Mouse (Mus musculus) MEL (cell line): Measurements from ENCODE around the gene Mybphl. TPM values are rescaled to one million over a fixed set of nuclear protein-coding genes. Genes with fewer than 3 reads are reported as not detected.

Source experiments
- DNase-seq: peaks from one replicate; pipeline ENCODE4 v3.0.0; 2011; ENCODE audit warnings: low read depth, low spot score
- H3K27ac ChIP-seq: 2 replicates; pipeline ENCODE4 v1.5.1; 2012; ENCODE audit warnings: low read depth, mild to moderate bottlenecking, control low read depth, low read length, moderate library complexity; ENCODE audit not compliant: control insufficient read depth
- H3K27me3 ChIP-seq, 2 experiments: fragments of 150-350 bp in 1 of 2; sonication (generic) in 1 of 2; 2 replicates each; pipeline ENCODE4 v1.6.1; 2012; ENCODE audit warnings: low read length in 2 of 2, mild to moderate bottlenecking in 2 of 2, improper control_type of control experiment in 1 of 2, moderate library complexity in 1 of 2; ENCODE audit not compliant: insufficient read depth in 2 of 2, control insufficient read depth in 1 of 2
- H3K36me3 ChIP-seq, 2 experiments: 2 replicates each; pipeline ENCODE4 v1.6.1; 2012 to 2014; ENCODE audit warnings: low read length in 2 of 2, improper control_type of control experiment in 1 of 2, inconsistent platforms in 1 of 2, mild to moderate bottlenecking in 1 of 2; ENCODE audit not compliant: insufficient read depth in 2 of 2, control insufficient read depth in 1 of 2
- H3K4me1 ChIP-seq, 2 experiments: fragments of 150-350 bp in 1 of 2; sonication (generic) in 1 of 2; 2 replicates each; pipeline ENCODE4 v1.6.1; 2012; ENCODE audit warnings: low read length in 2 of 2, improper control_type of control experiment in 1 of 2, mild to moderate bottlenecking in 1 of 2; ENCODE audit not compliant: insufficient read depth in 2 of 2, control insufficient read depth in 1 of 2
- H3K4me3 ChIP-seq, 2 experiments: fragments of 150-350 bp in 1 of 2; sonication (generic) in 1 of 2; 2 replicates each; pipeline ENCODE4 v1.5.1; 2012; ENCODE audit warnings: low read depth in 2 of 2, low read length in 2 of 2, mild to moderate bottlenecking in 2 of 2, moderate library complexity in 2 of 2, control low read depth in 1 of 2, improper control_type of control experiment in 1 of 2; ENCODE audit not compliant: control insufficient read depth in 1 of 2, insufficient read depth in 1 of 2
- H3K79me2 ChIP-seq: 2 replicates; pipeline ENCODE4 v1.6.1; 2012; ENCODE audit warnings: mild to moderate bottlenecking, low read length, moderate library complexity; ENCODE audit not compliant: control insufficient read depth, poor library complexity, insufficient read depth
- H3K9ac ChIP-seq: 2 replicates; pipeline ENCODE4 v1.6.1; 2012; ENCODE audit warnings: low read depth, mild to moderate bottlenecking, control low read depth, low read length, moderate library complexity; ENCODE audit not compliant: control insufficient read depth, poor library complexity, severe bottlenecking
- H3K9me3 ChIP-seq: fragments of 150-350 bp; sonication (generic); replicated peaks from 2 replicates; pipeline ENCODE4 v1.6.1; 2012; ENCODE audit warnings: mild to moderate bottlenecking, low read length, improper control_type of control experiment, moderate library complexity; ENCODE audit not compliant: insufficient read depth
- CTCF ChIP-seq, 3 experiments: IDR thresholded peaks in 2 of 3; conservative IDR thresholded peaks in 1 of 3; 2 replicates each; pipeline ENCODE4 v1.5.1; 2011 to 2012; ENCODE audit warnings: low read length in 3 of 3, low read depth in 2 of 3, mild to moderate bottlenecking in 2 of 3, improper control_type of control experiment in 1 of 3, inconsistent platforms in 1 of 3, mixed read lengths in 1 of 3, moderate library complexity in 1 of 3; ENCODE audit not compliant: control insufficient read depth in 1 of 3, insufficient read depth in 1 of 3, poor library complexity in 1 of 3, severe bottlenecking in 1 of 3
- E2F4 ChIP-seq: IDR thresholded peaks from 2 replicates; pipeline ENCODE4 v1.6.1; 2011; ENCODE audit warnings: low read depth, low read length, improper control_type of control experiment, borderline replicate concordance
- EP300 ChIP-seq, 2 experiments: IDR thresholded peaks; 2 replicates each; pipeline ENCODE4 v1.6.1; 2011; ENCODE audit warnings: improper control_type of control experiment in 2 of 2, low read length in 2 of 2, low read depth in 1 of 2, mild to moderate bottlenecking in 1 of 2
- ETS1 ChIP-seq: IDR thresholded peaks from 2 replicates; pipeline ENCODE4 v1.6.1; 2012; ENCODE audit warnings: low read depth, mild to moderate bottlenecking, inconsistent platforms, low read length, improper control_type of control experiment, moderate library complexity
- GABPA ChIP-seq: IDR thresholded peaks from 2 replicates; pipeline ENCODE4 v1.6.1; 2012; ENCODE audit warnings: low read depth, mild to moderate bottlenecking, inconsistent platforms, low read length, improper control_type of control experiment, moderate library complexity
- GATA1 ChIP-seq: IDR thresholded peaks from 2 replicates; pipeline ENCODE4 v1.6.1; 2011; ENCODE audit warnings: low read depth, low read length, improper control_type of control experiment
- JUND ChIP-seq: IDR thresholded peaks from 2 replicates; pipeline ENCODE4 v1.6.1; 2011; ENCODE audit warnings: low read depth, mild to moderate bottlenecking, improper control_type of control experiment, low read length
- KAT2A ChIP-seq: conservative IDR thresholded peaks from 2 replicates; pipeline ENCODE4 v1.6.1; 2012; ENCODE audit warnings: low read depth, low read length, improper control_type of control experiment, inconsistent platforms
- MEF2A ChIP-seq: IDR thresholded peaks from 2 replicates; pipeline ENCODE4 v1.6.1; 2014; ENCODE audit warnings: low read depth, mild to moderate bottlenecking, inconsistent platforms, low read length, improper control_type of control experiment; ENCODE audit not compliant: poor library complexity, insufficient replicate concordance, severe bottlenecking; ENCODE audit errors: extremely low read depth
- MXI1 ChIP-seq: IDR thresholded peaks from 2 replicates; pipeline ENCODE4 v1.6.1; 2011; ENCODE audit warnings: mild to moderate bottlenecking, low read depth, low read length, improper control_type of control experiment
- MYB ChIP-seq: IDR thresholded peaks from 2 replicates; pipeline ENCODE4 v1.6.1; 2011; ENCODE audit warnings: mild to moderate bottlenecking, low read depth, low read length, improper control_type of control experiment
- MYC ChIP-seq: IDR thresholded peaks from 2 replicates; pipeline ENCODE4 v1.6.1; 2011; ENCODE audit warnings: low read depth, mild to moderate bottlenecking, low read length, improper control_type of control experiment, moderate library complexity
- RCOR1 ChIP-seq: IDR thresholded peaks from 2 replicates; pipeline ENCODE4 v1.6.1; 2012; ENCODE audit warnings: low read depth, mild to moderate bottlenecking, inconsistent platforms, low read length, improper control_type of control experiment
- SIN3A ChIP-seq: IDR thresholded peaks from 2 replicates; pipeline ENCODE4 v1.6.1; 2012; ENCODE audit warnings: low read length, improper control_type of control experiment, inconsistent platforms
- USF2 ChIP-seq, 2 experiments: IDR thresholded peaks; 2 replicates each; pipeline ENCODE4 v1.6.1; 2011 to 2012; ENCODE audit warnings: improper control_type of control experiment in 2 of 2, low read length in 2 of 2, borderline replicate concordance in 1 of 2, inconsistent platforms in 1 of 2, low read depth in 1 of 2, mild to moderate bottlenecking in 1 of 2; ENCODE audit not compliant: insufficient read depth in 1 of 2
- polyA plus RNA-seq, 2 experiments: library from polyadenylated mRNA; stranded (reverse) in 1 of 2; unstranded in 1 of 2; fragments of >175 nt in 1 of 2; fragments of >200 nt in 1 of 2; gene quantifications; 2 replicates each; pipeline versions ENCODE4 v1.2.1 to v1.2.4; 2012; ENCODE audit warnings: low replicate concordance in 2 of 2, low read depth in 1 of 2; ENCODE audit not compliant: insufficient read length in 2 of 2, insufficient read depth in 1 of 2, missing spikeins in 1 of 2
- total RNA-seq: library from RNA; depleted of rRNA; stranded (reverse); fragments of 300-350 nt; gene quantifications from 2 replicates; pipeline ENCODE4 v1.2.3, GENCODE M21; 2012; rRNA removed

Gene Mybphl
- total RNA-seq (not detected in 2 replicates), polyA plus RNA-seq (not detected)

DNA sequence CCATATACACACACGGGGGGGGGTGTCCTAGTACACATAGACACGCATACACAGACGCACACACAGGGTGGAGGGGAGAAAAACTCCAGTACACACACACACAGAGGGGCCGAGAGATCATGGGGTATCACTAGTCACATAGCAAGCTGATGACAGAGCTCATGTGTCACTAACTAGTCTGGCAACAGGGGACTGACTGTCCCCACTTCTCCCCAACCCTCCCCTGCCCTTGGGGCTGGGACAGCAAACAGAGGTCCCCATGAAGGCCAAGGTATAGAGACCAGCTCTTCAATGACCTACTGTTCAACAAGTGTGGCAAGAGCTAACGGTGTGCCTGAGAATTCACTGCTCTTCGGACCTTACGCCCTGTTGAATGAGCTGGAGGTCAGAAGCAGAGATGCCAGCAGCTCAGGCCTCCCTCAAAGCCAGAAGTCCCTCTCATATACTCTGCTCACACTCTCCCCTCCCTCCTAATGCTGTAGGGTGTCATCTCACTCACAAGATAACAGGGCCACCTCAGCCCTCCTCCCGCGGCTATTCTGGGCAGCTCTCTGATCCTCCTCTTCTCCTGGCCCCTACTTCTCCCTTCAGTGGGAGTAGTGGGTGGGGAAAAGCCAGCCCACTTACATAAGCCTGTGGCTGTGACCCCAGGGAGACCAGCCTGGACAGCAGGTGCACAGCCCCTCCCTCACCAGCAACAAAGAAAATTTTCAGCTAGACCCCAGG lies at the start of gene Mybphl:
Gene Mybphl, plus strand, starts transcription at position 642 of the 726 bp plus-strand sequence.
- Histone ChIP-seq H3K4me3 (no peak within 1 kb of the TSS), H3K4me1 (peaks cover 10 to 20% of the 10 kb centered on the region in 2 experiments), H3K27me3 (no peaks in the 10 kb centered on the region), H3K9ac (no peak within 1 kb of the TSS), H3K27ac (no peak within 1 kb of the TSS), H3K9me3 (no peaks in the 10 kb centered on the region), H3K36me3 (peaks cover 0 to 10% of the 10 kb centered on the region in 2 experiments; a peak in 2 of 4 replicates), H3K79me2 (no peaks in the 10 kb centered on the region)
- peak; percentile 8 for DNase-seq
- TF ChIP-seq ETS1 (no peak), JUND (no peak), GABPA (no peak), EP300 (IDR thresholded peaks at IDR 0.05; ENCODE audit: low read depth in 1 of 2, low read length in 2 of 2) (no peak), MYB (no peak), USF2 (IDR thresholded peaks at IDR 0.05; ENCODE audit: borderline replicate concordance in 1 of 2, insufficient read depth in 1 of 2, low read depth in 1 of 2, low read length in 2 of 2) (no peak), SIN3A (no peak), MXI1 (no peak)

DNA sequence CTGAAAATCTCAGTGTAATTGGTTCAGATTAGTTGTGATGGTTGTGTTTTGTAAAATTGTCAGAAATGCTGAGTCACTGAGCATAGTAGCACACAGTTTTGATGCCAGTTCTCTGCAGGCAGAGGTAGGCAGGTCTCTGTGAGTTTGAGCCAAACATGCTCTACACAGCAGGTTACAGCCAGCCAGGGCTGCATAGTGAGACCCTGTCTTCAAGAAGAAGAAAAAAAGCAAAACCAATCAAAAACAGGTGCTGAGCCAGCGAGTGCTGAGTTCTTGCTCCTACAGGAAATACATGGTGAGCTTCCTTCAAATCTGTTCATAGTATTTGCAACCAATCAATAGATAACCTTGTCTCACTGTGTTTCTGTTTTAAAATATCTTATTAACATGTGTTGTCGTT lies 46.2 kb upstream of the Mybphl start:
- Histone ChIP-seq H3K4me3 (no peak overlapping the region), H3K27ac (no peak overlapping the region), H3K36me3 (peaks cover 0 to 3% of the 10 kb centered on the region in 2 experiments; a peak in 1 of 4 replicates), H3K79me2 (no peaks in the 10 kb centered on the region), H3K9me3 (no peaks in the 10 kb centered on the region), H3K4me1 (peaks cover 6 to 15% of the 10 kb centered on the region in 2 experiments), H3K27me3 (no peaks in the 10 kb centered on the region), H3K9ac (no peak overlapping the region)
- no peak for TF ChIP-seq CTCF (IDR thresholded peaks at IDR 0.05 in 2 of 3, conservative IDR thresholded peaks at IDR 0.05 in 1 of 3; ENCODE audit: control insufficient read depth in 1 of 3, insufficient read depth in 1 of 3, low read depth in 2 of 3, low read length in 3 of 3, poor library complexity in 1 of 3, severe bottlenecking in 1 of 3)
- TF ChIP-seq MYC: no peak
- TF ChIP-seq E2F4: no peak
- TF ChIP-seq RCOR1: 0 out of 2 replicates have a peak, but pooled peaks have one; percentile 8
- DNase-seq: no peak

DNA sequence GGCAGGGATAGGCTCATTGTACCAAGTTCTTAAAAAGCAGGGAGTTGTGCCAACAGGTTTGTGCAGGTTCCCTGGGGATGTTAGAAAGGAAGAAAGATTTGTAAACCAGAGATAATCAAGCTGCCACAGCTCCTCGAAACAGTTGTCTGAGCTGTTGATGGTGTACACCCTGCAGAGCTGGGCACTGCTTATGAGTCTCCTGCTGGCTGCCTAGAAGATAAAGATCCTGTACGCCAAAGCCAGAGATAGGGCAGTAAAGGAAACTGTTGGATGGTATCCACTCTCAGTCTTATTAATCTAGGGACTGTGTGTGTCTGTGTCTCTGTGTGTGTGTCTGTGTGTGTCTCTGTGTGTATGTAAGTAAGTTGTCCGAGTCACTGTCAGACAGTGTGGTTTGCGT lies 43.0 kb upstream of the Mybphl start:
- Histone ChIP-seq H3K36me3 (no peaks in the 10 kb centered on the region), H3K4me3 (no peak overlapping the region), H3K4me1 (peaks cover 0 to 4% of the 10 kb centered on the region in 2 experiments; a peak in 3 of 4 replicates), H3K9ac (no peak overlapping the region), H3K27me3 (no peaks in the 10 kb centered on the region), H3K79me2 (no peaks in the 10 kb centered on the region), H3K27ac (no peak overlapping the region), H3K9me3 (no peaks in the 10 kb centered on the region)
- no peak for TF ChIP-seq GABPA
- 0 out of 2 replicates have a peak, but pooled peaks have one; percentile 32 for TF ChIP-seq GATA1
- TF ChIP-seq KAT2A: no peak
- no peak for TF ChIP-seq MEF2A
- no peak for DNase-seq
